Mouse (Mus musculus): ENCODE results near the gene Gm20388. TPM values are rescaled to one million over a fixed set of nuclear protein-coding genes. Genes with fewer than 3 reads are reported as not detected.
A peak's percentile ranks its signal among the peaks of the same experiment; 100 is the strongest.

The Gm20388 gene
- polyA plus RNA-seq, 1 experiment = 18.7 TPM

DNA sequence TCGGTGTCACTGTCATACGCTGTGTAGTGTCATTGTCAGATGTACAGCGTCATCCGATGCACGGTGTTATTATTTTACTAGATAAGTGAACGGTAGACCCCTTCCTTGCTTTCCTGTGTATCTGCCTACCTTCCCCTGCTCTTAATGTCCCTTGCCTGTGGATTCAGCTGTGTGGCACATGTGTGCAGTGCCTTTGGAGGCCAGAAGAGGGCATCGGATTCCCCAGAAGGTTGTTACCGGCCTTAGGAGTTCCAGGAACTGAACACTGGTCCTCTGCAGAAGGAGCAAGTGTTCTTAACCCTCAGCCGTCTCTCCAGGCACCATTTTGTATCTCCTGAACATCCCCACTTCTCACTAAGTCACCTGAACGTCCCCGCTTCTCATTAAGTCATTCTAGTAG lies 3907.1 kb downstream of the Gm20388 start:
- 0 out of 2 replicates have a peak, but pooled peaks have one; percentile 11 for TF ChIP-seq CTCF (IDR thresholded peaks at IDR 0.05; ENCODE audit: borderline replicate concordance, insufficient read depth, low read depth, low read length)
- no peak for TF ChIP-seq POLR2A (IDR thresholded peaks at IDR 0.05; ENCODE audit: borderline replicate concordance, insufficient read depth, low read length)
- Histone ChIP-seq H3K27ac (ENCODE audit: insufficient read depth, low read length) (no peak overlapping the region), H3K4me1 (ENCODE audit: control insufficient read depth, insufficient read depth, low read length) (peaks cover 52% of the 10 kb centered on the region), H3K4me3 (replicated peaks; ENCODE audit: insufficient read depth, low read depth, low read length) (no peak overlapping the region), H3K27me3 (ENCODE audit: control insufficient read depth, insufficient read depth, low read length) (no peaks in the 10 kb centered on the region)
- DNase-seq = no peak
- 90% methylated on average over 11 of the region's 11 CpGs for WGBS

DNA sequence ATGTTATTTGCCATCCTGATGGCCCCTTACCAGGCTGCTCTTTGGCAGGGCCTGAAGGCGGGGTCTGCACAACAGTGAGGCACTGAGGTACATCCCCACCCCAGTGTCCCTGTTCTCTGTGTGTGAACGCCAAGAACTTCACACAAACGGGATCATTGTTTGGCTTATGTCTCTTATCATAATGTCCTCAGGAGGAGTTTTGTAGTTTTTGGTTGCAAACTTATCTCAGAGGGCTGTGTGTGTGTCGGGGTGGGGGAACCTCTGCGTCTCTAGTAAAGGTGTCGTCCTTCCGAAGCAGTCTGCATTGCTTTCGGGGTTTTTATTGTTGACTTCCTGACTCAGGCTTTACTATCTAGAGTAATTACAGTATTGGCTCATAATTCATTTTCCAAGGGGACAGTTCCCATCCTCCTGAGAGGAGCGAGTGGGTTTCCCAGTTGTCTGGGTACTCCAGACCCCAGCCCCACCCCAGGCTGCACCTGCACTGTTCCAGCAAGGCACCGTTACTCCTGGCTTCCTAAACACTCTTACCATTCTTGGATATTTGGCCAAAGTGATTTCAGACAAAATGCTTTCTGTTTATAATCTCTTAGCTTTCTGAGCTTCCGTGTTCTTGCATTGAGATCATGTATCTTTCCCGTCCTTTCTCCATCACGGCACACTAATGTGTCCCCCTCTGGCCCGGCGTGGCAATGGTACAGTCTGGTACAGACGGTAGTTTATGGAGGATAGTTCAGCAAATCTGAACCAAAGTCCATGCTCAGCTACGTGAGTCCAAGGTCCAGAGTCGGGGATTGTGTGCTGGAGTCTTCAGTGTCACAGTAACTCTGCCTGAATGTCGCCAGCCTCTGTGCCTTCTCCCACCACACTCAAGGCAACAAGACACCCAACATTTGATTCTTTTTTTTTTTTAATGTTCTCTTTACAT lies 3909.3 kb downstream of the Gm20388 start:
- no peak overlapping the region for H3K27ac ChIP-seq (ENCODE audit: insufficient read depth, low read length)
- no peak for DNase-seq
- H3K4me3 ChIP-seq (replicated peaks; ENCODE audit: insufficient read depth, low read depth, low read length) = no peak overlapping the region
- peaks cover 38% of the 10 kb centered on the region for H3K4me1 ChIP-seq (ENCODE audit: control insufficient read depth, insufficient read depth, low read length)
- no peak for TF ChIP-seq CTCF (IDR thresholded peaks at IDR 0.05; ENCODE audit: borderline replicate concordance, insufficient read depth, low read depth, low read length)
- TF ChIP-seq POLR2A (IDR thresholded peaks at IDR 0.05; ENCODE audit: borderline replicate concordance, insufficient read depth, low read length) = no peak
- 77% methylated on average over 19 of the region's 19 CpGs for WGBS
- H3K27me3 ChIP-seq (ENCODE audit: control insufficient read depth, insufficient read depth, low read length) = no peaks in the 10 kb centered on the region

DNA sequence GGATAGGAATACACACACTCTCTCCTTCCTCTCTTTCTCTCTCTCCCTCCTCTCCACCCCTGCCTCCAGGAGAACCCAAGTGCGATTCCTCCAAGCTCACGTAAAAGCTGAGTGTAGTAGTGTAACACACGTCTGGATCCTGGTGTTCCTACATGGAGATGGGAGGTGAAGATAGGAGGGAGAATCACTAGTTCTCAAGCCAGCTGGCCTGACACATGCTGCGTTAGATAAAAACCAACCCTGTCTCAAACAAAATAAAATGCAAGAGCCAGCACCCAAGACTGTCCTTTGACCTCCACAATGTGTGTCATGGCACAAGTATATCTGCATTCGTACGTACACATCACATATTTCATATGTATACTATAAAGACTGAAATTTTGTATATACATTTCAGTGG lies 3910.1 kb downstream of the Gm20388 start:
- Histone ChIP-seq H3K4me3 (replicated peaks; ENCODE audit: insufficient read depth, low read depth, low read length) (no peak overlapping the region), H3K4me1 (ENCODE audit: control insufficient read depth, insufficient read depth, low read length) (peaks cover 35% of the 10 kb centered on the region), H3K27ac (ENCODE audit: insufficient read depth, low read length) (no peak overlapping the region), H3K27me3 (ENCODE audit: control insufficient read depth, insufficient read depth, low read length) (no peaks in the 10 kb centered on the region)
- DNase-seq = no peak
- no peak for TF ChIP-seq CTCF (IDR thresholded peaks at IDR 0.05; ENCODE audit: borderline replicate concordance, insufficient read depth, low read depth, low read length)
- WGBS = 61% methylated on average over 6 of the region's 6 CpGs

DNA sequence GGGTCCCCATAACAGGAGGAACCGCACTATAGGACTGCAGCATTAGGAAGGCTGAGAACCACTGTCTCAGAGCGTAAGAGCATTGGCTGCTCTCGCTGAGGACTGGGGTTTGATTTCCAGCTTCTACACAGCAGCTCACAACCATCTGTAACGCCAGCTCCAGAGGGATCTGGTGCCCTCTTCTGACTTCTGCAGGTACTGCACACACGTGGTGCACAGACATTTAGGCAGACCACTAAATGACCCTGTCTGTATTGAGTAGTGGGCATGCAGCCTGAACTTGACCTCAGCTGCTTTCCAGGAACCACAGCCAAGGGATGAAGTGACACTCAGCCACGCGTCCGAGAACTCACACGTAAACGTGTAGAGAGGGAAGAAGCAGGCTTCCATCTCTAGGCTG lies 3912.5 kb downstream of the Gm20388 start:
- Histone ChIP-seq H3K27ac (ENCODE audit: insufficient read depth, low read length) (no peak overlapping the region), H3K4me3 (replicated peaks; ENCODE audit: insufficient read depth, low read depth, low read length) (no peak overlapping the region), H3K27me3 (ENCODE audit: control insufficient read depth, insufficient read depth, low read length) (no peaks in the 10 kb centered on the region), H3K4me1 (ENCODE audit: control insufficient read depth, insufficient read depth, low read length) (peaks cover 37% of the 10 kb centered on the region)
- DNase-seq = no peak
- 96% methylated on average over 10 of the region's 10 CpGs for WGBS
- TF ChIP-seq CTCF (IDR thresholded peaks at IDR 0.05; ENCODE audit: borderline replicate concordance, insufficient read depth, low read depth, low read length) (peak; percentile 28; the same call in 1 of the 2 replicates), POLR2A (IDR thresholded peaks at IDR 0.05; ENCODE audit: borderline replicate concordance, insufficient read depth, low read length) (no peak)

DNA sequence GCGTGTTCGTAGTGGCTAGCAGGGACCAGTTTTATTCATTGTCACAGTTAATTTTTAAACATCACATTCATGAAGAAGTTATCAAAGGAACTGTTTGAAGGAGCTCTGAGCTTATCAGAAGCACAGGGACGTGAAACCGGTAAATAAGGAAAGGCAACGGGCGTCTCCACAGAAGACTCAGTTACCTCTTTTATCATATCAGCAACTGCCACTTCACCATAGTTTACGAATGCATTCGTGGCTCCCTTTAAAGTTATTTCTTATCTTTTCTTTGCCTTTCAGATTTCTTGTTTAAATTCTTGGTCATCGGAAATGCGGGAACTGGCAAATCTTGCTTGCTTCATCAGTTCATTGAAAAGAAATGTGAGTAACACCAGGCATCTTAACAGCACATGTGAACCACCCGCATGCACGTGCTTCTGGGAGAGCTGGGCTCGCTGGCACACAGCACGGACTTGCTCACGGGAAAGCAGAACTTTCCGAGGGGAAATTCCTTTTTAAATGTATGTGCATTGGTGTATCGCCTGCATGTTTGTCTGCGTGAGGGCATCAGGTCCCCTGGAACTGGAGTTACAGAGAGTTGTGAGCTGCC lies 3913.0 kb downstream of the Gm20388 start:
- TF ChIP-seq POLR2A (IDR thresholded peaks at IDR 0.05; ENCODE audit: borderline replicate concordance, insufficient read depth, low read length) = no peak
- no peak for TF ChIP-seq CTCF (IDR thresholded peaks at IDR 0.05; ENCODE audit: borderline replicate concordance, insufficient read depth, low read depth, low read length)
- Histone ChIP-seq H3K27ac (ENCODE audit: insufficient read depth, low read length) (no peak overlapping the region), H3K27me3 (ENCODE audit: control insufficient read depth, insufficient read depth, low read length) (no peaks in the 10 kb centered on the region), H3K4me1 (ENCODE audit: control insufficient read depth, insufficient read depth, low read length) (peaks cover 43% of the 10 kb centered on the region), H3K4me3 (replicated peaks; ENCODE audit: insufficient read depth, low read depth, low read length) (no peak overlapping the region)
- DNase-seq = no peak
- 95% methylated on average over 18 of the region's 18 CpGs for WGBS

DNA sequence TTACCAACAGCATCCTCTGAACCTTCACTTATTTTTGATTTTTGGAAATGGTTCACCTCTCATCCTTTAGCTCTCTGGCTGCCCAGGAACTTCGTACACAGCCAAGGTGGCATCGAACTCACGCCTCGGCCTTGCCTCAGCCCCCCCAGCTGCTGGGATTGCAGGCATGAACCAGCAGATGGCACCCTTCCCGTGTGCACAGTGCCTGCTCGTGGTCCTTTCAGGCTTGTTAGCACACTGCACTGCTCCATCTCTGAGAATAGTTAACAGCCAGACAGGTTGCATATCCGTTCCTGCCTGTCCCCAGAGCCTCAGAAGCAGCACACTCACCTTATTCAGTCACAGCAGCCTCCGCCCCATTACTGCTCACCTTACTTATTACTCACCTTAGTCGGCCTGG lies 3915.4 kb downstream of the Gm20388 start:
- TF ChIP-seq CTCF (IDR thresholded peaks at IDR 0.05; ENCODE audit: borderline replicate concordance, insufficient read depth, low read depth, low read length) = peak; percentile 83
- TF ChIP-seq POLR2A (IDR thresholded peaks at IDR 0.05; ENCODE audit: borderline replicate concordance, insufficient read depth, low read length) = no peak
- H3K4me3 ChIP-seq (replicated peaks; ENCODE audit: insufficient read depth, low read depth, low read length) = no peak overlapping the region
- peak overlapping the region; percentile 12; the same call in 1 of the 2 replicates for H3K27ac ChIP-seq (ENCODE audit: insufficient read depth, low read length)
- peak; percentile 45 to 47 for DNase-seq
- H3K4me1 ChIP-seq (ENCODE audit: control insufficient read depth, insufficient read depth, low read length) = peaks cover 32% of the 10 kb centered on the region
- H3K27me3 ChIP-seq (ENCODE audit: control insufficient read depth, insufficient read depth, low read length) = no peaks in the 10 kb centered on the region
- 32% methylated on average over 9 of the region's 9 CpGs for WGBS

DNA sequence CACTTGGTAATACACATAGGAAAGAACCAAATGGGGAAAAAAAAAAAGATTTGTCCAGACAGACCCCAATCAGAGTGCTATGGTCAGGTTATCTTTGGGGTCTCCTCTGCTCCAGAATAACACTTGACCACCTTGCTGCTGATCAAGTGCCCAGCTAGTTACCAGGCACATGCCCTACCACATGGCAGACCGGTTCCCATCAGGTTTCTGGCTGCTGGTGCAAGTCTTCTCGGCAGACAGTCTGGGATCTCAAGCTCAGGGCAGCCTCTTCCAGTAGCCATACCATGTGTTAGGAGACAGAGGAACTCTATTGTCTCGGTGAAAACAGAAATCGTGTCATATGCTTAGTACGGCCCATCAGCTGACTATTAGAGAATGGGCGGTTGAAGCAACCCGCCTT lies 3916.1 kb downstream of the Gm20388 start:
- no peak overlapping the region for H3K4me3 ChIP-seq (replicated peaks; ENCODE audit: insufficient read depth, low read depth, low read length)
- H3K27ac ChIP-seq (ENCODE audit: insufficient read depth, low read length) = peak overlapping the region; percentile 12; the same call in 1 of the 2 replicates
- no peaks in the 10 kb centered on the region for H3K27me3 ChIP-seq (ENCODE audit: control insufficient read depth, insufficient read depth, low read length)
- DNase-seq = peak; percentile 53 to 71
- peaks cover 29% of the 10 kb centered on the region for H3K4me1 ChIP-seq (ENCODE audit: control insufficient read depth, insufficient read depth, low read length)
- 14% methylated on average over 7 of the region's 7 CpGs for WGBS
- TF ChIP-seq CTCF (IDR thresholded peaks at IDR 0.05; ENCODE audit: borderline replicate concordance, insufficient read depth, low read depth, low read length) (no peak), POLR2A (IDR thresholded peaks at IDR 0.05; ENCODE audit: borderline replicate concordance, insufficient read depth, low read length) (no peak)
